Mouse (Mus musculus) cerebellum, adult 2 months (tissue): ENCODE data around the gene Kcnb1.

Experiments
- CTCF ChIP-seq: fragments of 200-500 bp; IDR thresholded peaks from 2 replicates; pipeline ENCODE4 v1.5.1; 2011; ENCODE audit warnings: low read depth, mild to moderate bottlenecking, control low read depth, low read length, moderate library complexity, borderline replicate concordance; ENCODE audit not compliant: insufficient read depth
- POLR2A ChIP-seq: fragments of 200-500 bp; IDR thresholded peaks from 2 replicates; pipeline ENCODE4 v1.6.1; 2011; ENCODE audit warnings: low read length, control low read depth, borderline replicate concordance; ENCODE audit not compliant: insufficient read depth

DNA sequence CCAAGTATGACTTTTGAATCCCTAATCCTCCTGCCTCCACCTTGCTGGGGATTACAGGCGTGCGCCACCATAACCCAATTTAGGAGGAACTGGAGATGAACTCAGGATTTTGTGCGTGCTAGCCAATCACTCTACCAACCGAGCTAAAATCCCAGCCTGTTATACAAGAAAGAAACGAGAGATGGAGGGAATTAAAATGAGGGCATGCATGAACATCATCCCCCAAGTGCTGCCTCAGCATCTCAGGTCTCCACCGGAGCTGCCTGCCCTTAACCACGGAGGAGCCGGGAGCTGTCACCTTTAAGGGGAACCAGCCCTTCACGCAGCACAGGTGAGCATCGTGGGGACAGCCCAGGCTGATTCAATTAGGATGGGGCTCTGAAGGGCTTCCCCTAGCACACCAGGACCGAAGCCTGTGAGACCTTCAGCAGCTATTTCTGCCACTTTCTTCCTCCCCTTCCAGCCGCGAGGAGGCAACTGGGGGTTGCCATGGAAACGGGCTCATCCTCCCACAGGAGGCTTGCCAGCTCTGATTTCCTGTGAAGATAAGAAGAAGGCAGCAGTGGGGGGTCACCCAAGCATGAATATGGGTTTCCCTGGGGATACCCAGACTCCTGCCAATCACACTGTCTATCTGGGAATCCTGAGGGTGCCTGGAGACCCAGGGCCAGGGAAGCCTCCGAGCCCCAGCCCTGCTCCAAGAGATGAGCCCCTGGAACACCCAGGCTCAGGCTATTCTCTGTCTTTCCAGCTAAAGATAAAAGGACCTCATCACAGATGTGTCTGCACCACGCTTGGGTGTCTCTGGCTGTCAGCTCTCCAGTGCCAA lies 11.7 kb upstream of the Kcnb1 start:
- TF ChIP-seq CTCF: no peak
- no peak for TF ChIP-seq POLR2A
